Mouse (Mus musculus) yolk sac, embryonic 10.5 days (tissue): ENCODE results near the gene 1700025G04Rik.
"Not testable (repeated sequence)": the region's sequence is repeated elsewhere in the genome, so short reads cannot be mapped to it uniquely, and the experiment has no call there.

Source experiments
- DNase-seq: peaks from one replicate; pipeline ENCODE4 v3.0.0-alpha.2; 2017; ENCODE audit warnings: low spot score

Gene 1700025G04Rik

GRCm38 (mm10) chr1:151851051-151851848, 238.7 kb downstream of the 1700025G04Rik start:
- DNase-seq = no peak

- no peak for DNase-seq
Measured at GRCm38 (mm10) chr1:151849993-151850608, 239.8 kb downstream of the 1700025G04Rik start.

- no peak for DNase-seq
Measured at GRCm38 (mm10) chr1:151848286-151848685, 241.6 kb downstream of the 1700025G04Rik start.

- DNase-seq = no peak
Measured at GRCm38 (mm10) chr1:151845926-151846782, 243.8 kb downstream of the 1700025G04Rik start.

GRCm38 (mm10) chr1:151845252-151845832, 244.6 kb downstream of the 1700025G04Rik start:
- no peak for DNase-seq

- not testable (repeated sequence) for DNase-seq
Measured at GRCm38 (mm10) chr1:151840345-151840744, 249.6 kb downstream of the 1700025G04Rik start.

- no peak for DNase-seq
Measured at GRCm38 (mm10) chr1:151835261-151835660, 254.7 kb downstream of the 1700025G04Rik start.

GRCm38 (mm10) chr1:151831791-151832190, 258.1 kb downstream of the 1700025G04Rik start:
- DNase-seq = no peak

- DNase-seq = no peak
Measured at GRCm38 (mm10) chr1:151825065-151825464, 264.9 kb downstream of the 1700025G04Rik start.

- DNase-seq = peak; percentile 45
Measured at GRCm38 (mm10) chr1:151820457-151820856, 269.5 kb downstream of the 1700025G04Rik start.

GRCm38 (mm10) chr1:151819190-151819589, 270.7 kb downstream of the 1700025G04Rik start:
- DNase-seq = no peak

GRCm38 (mm10) chr1:151816051-151816450, 273.9 kb downstream of the 1700025G04Rik start:
- no peak for DNase-seq

GRCm38 (mm10) chr1:151812004-151812712, 277.8 kb downstream of the 1700025G04Rik start:
- no peak for DNase-seq

GRCm38 (mm10) chr1:151811456-151811855, 278.5 kb downstream of the 1700025G04Rik start:
- DNase-seq = no peak

- DNase-seq = no peak
Measured at GRCm38 (mm10) chr1:151810628-151811421, 279.1 kb downstream of the 1700025G04Rik start.

GRCm38 (mm10) chr1:151807286-151807685, 282.6 kb downstream of the 1700025G04Rik start:
- no peak for DNase-seq

- not testable (repeated sequence) for DNase-seq
Measured at GRCm38 (mm10) chr1:151802795-151803194, 287.1 kb downstream of the 1700025G04Rik start.
